Mouse (Mus musculus) myocyte (in vitro differentiated cells): ENCODE measurements around the gene Gm21988.

ENCODE experiments used
- MAX ChIP-seq: IDR thresholded peaks from one replicate; pipeline ENCODE4 v1.6.1; 2011; ENCODE audit warnings: low read depth, mild to moderate bottlenecking, control low read depth
- MYOD1 ChIP-seq, 3 experiments: IDR thresholded peaks; one replicate each; pipeline ENCODE4 v1.6.1; 2011; ENCODE audit warnings: control low read depth in 2 of 3, low read depth in 2 of 3, mild to moderate bottlenecking in 2 of 3, moderate library complexity in 1 of 3; ENCODE audit not compliant: insufficient read length in 2 of 3, control insufficient read depth in 1 of 3
- MYOG ChIP-seq, 3 experiments: IDR thresholded peaks; one replicate each; pipeline ENCODE4 v1.6.1; 2011; ENCODE audit warnings: control low read depth in 2 of 3, low read depth in 2 of 3, mild to moderate bottlenecking in 2 of 3; ENCODE audit not compliant: insufficient read length in 2 of 3, control insufficient read depth in 1 of 3, insufficient read depth in 1 of 3
- POLR2A ChIP-seq: IDR thresholded peaks from one replicate; pipeline ENCODE4 v1.6.1; 2011; ENCODE audit warnings: low read depth, mild to moderate bottlenecking, control low read depth, moderate library complexity; ENCODE audit not compliant: insufficient read length
- POLR2AphosphoS2 ChIP-seq: IDR thresholded peaks from one replicate; pipeline ENCODE4 v1.6.1; 2011; ENCODE audit warnings: low read depth, control low read depth; ENCODE audit not compliant: insufficient read length
- REST ChIP-seq: IDR thresholded peaks from one replicate; pipeline ENCODE4 v1.6.1; 2011; ENCODE audit warnings: mild to moderate bottlenecking, control low read depth, moderate library complexity; ENCODE audit not compliant: insufficient read depth, insufficient read length
- SRF ChIP-seq: IDR thresholded peaks from one replicate; pipeline ENCODE4 v1.6.1; 2011; ENCODE audit warnings: low read depth; ENCODE audit not compliant: control insufficient read depth, insufficient read length
- TCF12 ChIP-seq: IDR thresholded peaks from one replicate; pipeline ENCODE4 v1.6.1; 2011; ENCODE audit warnings: mild to moderate bottlenecking, control low read depth; ENCODE audit not compliant: poor library complexity, insufficient read depth, severe bottlenecking
- USF1 ChIP-seq: IDR thresholded peaks from one replicate; pipeline ENCODE4 v1.6.1; 2011; ENCODE audit warnings: low read depth, mild to moderate bottlenecking, control low read depth, moderate library complexity

DNA sequence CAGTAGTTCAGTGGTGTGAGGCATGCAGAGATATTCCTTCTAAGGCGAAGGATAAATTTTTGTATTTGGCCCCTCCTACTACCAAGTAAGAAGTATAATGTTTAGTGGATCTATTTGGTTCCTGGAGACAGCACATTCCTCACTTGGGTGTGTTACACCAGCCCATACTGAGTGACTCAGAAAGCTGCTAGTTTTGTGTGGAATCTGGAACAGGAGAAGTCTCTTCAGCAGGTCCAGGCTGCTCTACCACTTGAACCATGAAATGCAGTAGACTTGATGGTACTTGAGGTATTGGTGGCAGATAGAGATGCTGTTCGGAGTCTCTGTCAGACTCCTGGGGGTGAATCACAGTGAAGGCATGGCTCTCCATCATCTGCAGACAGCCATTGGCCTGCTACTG lies 28.9 kb downstream of the Gm21988 start:
- TF ChIP-seq TCF12 (no peak), USF1 (no peak), POLR2A (no peak), MYOD1 (IDR thresholded peaks at IDR 0.05; ENCODE audit: control insufficient read depth in 1 of 3, insufficient read length in 2 of 3, low read depth in 2 of 3) (no peak), REST (no peak), POLR2AphosphoS2 (no peak), MAX (no peak), MYOG (IDR thresholded peaks at IDR 0.05; ENCODE audit: control insufficient read depth in 1 of 3, insufficient read depth in 1 of 3, insufficient read length in 2 of 3, low read depth in 2 of 3) (no peak), SRF (no peak)
